Mouse (Mus musculus) bone marrow macrophage, adult 2 months (primary cell): ENCODE data around the gene Otp.

Source experiments
- CTCF ChIP-seq: IDR thresholded peaks from 2 replicates; pipeline ENCODE4 v1.5.1; 2012; ENCODE audit warnings: low read depth, mild to moderate bottlenecking, low read length, moderate library complexity
- POLR2A ChIP-seq: IDR thresholded peaks from 2 replicates; pipeline ENCODE4 v1.6.1; 2012; ENCODE audit warnings: mild to moderate bottlenecking, low read depth, low read length, borderline replicate concordance

GRCm38 (mm10) chr13:94870071-94870460 lies 5.3 kb upstream of the Otp start:
- TF ChIP-seq CTCF (no peak), POLR2A (no peak)
